Mouse (Mus musculus): ENCODE measurements at regions not wholly inside any gene's neighbourhood (a gene's known extent, or its start where the extent isn't known, plus 50 kb on each side); places are given as distances from the start of the nearest gene placed in this dataset.

- no peak for TF ChIP-seq CTCF (conservative IDR thresholded peaks at IDR 0.05; ENCODE audit: low read length)
- TF ChIP-seq POU5F1 (IDR thresholded peaks at IDR 0.05; ENCODE audit: borderline replicate concordance, low read length), result no peak
Measured at GRCm38 (mm10) chr8:126720473-126721145, 126.8 kb upstream of the Irf2bp2 start.

Measured in E14TG2a.4 (cell line).